Mouse (Mus musculus): Measurements from ENCODE around the gene Cdkn2a.

DNA sequence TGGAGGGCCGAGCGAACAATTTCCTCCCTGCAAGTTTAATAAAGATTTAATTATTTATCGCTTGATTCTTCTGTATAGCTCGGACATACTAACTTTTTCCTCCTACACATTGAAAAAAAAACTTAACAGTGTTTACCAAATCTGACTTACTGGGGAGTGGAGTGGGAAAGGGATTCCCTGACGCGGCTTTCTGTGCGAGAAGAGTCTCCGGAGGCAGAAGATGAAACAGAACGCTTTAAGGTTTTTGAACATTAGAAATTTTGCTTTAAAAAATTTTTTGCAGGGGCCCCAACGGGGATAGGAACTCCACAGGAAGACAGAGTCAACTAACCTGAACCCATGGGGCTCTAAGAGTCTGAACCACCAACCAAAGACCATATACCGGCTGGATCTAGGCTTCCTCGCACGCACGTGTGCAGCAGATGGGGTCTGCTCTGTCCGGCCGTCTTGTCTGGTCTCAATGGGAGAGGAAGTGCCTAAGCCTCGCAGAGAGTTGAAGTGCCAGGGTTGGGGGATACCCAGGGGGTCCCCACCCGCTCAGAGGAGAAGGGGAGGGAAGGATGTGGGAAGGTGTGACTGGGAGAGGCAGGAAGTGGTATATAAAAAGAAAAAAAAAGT lies 22.2 kb downstream of the Cdkn2a start:
- no peak for TF ChIP-seq CTCF (IDR thresholded peaks at IDR 0.05; ENCODE audit: control insufficient read depth, insufficient read depth, insufficient replicate concordance, low read depth, low read length)
- no peak for TF ChIP-seq POLR2A (IDR thresholded peaks at IDR 0.05; ENCODE audit: control insufficient read depth, low read depth, low read length)
